In the genomic region with DNA sequence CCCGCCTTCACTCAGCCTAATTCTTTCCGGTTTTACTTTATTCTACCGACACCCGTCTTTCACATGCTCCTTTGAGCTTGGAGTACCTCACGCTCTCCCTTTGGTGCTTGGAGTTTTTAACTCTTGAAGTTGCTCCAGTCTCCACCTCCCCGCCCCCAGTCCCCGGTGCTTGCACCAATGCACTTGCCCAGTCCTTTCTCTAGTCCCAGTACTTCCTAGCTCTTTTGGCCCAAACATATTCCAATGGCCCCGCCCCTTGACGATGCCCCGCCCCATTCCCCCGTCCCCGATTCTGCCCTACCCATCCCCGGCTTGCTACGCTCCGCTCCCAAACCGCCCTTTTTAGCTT, we compare ENCODE assay signal across 7 mouse cellular contexts. TPM values are rescaled to one million over a fixed set of nuclear protein-coding genes. Genes with fewer than 3 reads are reported as not detected.
DNase-seq lines count a peak whose midpoint lies in the region; ATAC-seq and TF ChIP-seq lines count a peak whose summit lies in the region.

No protein-coding gene starts in this region.

- 0 out of 2 replicates have a peak, but pooled peaks have one; percentile 11 for TF ChIP-seq EP300 in lung, postnatal 0 days (IDR thresholded peaks at IDR 0.05)

- ATAC-seq in granulocyte monocyte progenitor cell, adult 5-6 weeks (replicated peaks; ENCODE audit: poor library complexity, severe bottlenecking), result peak; percentile 72
- peak; percentile 92 for ATAC-seq in kidney, embryonic 14.5 days (ENCODE audit: low FRiP score, low TSS enrichment)
- peak; percentile 85 for ATAC-seq in lung, postnatal 0 days
- peak; percentile 88 for ATAC-seq in stomach, embryonic 14.5 days (ENCODE audit: insufficient number of reproducible peaks, insufficient read depth, low FRiP score, low read depth)

- peak overlapping the region; percentile 79; the same call in 1 of the 2 replicates for H3K27ac ChIP-seq in kidney, embryonic 14.5 days (ENCODE audit: low read depth, low read length)
- peak overlapping the region; percentile 91 for H3K27ac ChIP-seq in lung, postnatal 0 days (ENCODE audit: low read length)
- peak overlapping the region; percentile 89 for H3K27ac ChIP-seq in stomach, embryonic 14.5 days (ENCODE audit: low read length)

- peak overlapping the region; percentile 50 for H3K4me2 ChIP-seq in kidney, embryonic 14.5 days (replicated peaks; ENCODE audit: low read depth, low read length)
- H3K4me2 ChIP-seq in lung, postnatal 0 days (replicated peaks; ENCODE audit: low read depth, low read length), result peak overlapping the region; percentile 57
- peak overlapping the region; percentile 45 for H3K4me2 ChIP-seq in stomach, embryonic 14.5 days (replicated peaks; ENCODE audit: low read depth, low read length)

- DNase-seq in urinary bladder, postnatal 10 days (ENCODE audit: low spot score), result peak; percentile 23
- DNase-seq in urinary bladder, adult 2 months (ENCODE audit: low spot score), result no peak
- DNase-seq in embryo, embryonic 10.5 days (ENCODE audit: low spot score), result peak; percentile 86
- DNase-seq in lung, postnatal 0 days (ENCODE audit: low spot score), result peak; percentile 89

- WGBS in kidney, embryonic 14.5 days, result under 1% methylated on average over 16 of the region's 16 CpGs
- WGBS in lung, postnatal 0 days, result under 1% methylated on average over 16 of the region's 16 CpGs
- WGBS in stomach, embryonic 14.5 days, result 0% methylated on average over 16 of the region's 16 CpGs

- no peaks in the 10 kb centered on the region for H3K27me3 ChIP-seq in kidney, embryonic 14.5 days (ENCODE audit: control insufficient read depth, insufficient read depth, low read length)
- no peaks in the 10 kb centered on the region for H3K27me3 ChIP-seq in lung, postnatal 0 days (replicated peaks; ENCODE audit: insufficient read depth, low read length)
- H3K27me3 ChIP-seq in stomach, embryonic 14.5 days (ENCODE audit: control insufficient read depth, insufficient read depth, low read length), result no peaks in the 10 kb centered on the region

- no peaks in the 10 kb centered on the region for H3K9me3 ChIP-seq in kidney, embryonic 14.5 days (ENCODE audit: control insufficient read depth, low read length)
- H3K9me3 ChIP-seq in lung, postnatal 0 days (ENCODE audit: low read length), result no peaks in the 10 kb centered on the region
- H3K9me3 ChIP-seq in stomach, embryonic 14.5 days (ENCODE audit: control insufficient read depth, low read depth, low read length), result no peaks in the 10 kb centered on the region

- no peaks in the 10 kb centered on the region for H3K36me3 ChIP-seq in kidney, embryonic 14.5 days (ENCODE audit: control insufficient read depth, insufficient read depth, low read length)
- H3K36me3 ChIP-seq in lung, postnatal 0 days (ENCODE audit: insufficient read depth, low read length), result no peaks in the 10 kb centered on the region
- no peaks in the 10 kb centered on the region for H3K36me3 ChIP-seq in stomach, embryonic 14.5 days (ENCODE audit: control insufficient read depth, insufficient read depth, low read length)

- H3K4me3 ChIP-seq in kidney, embryonic 14.5 days (ENCODE audit: low read length), result peak overlapping the region; percentile 81
- H3K4me3 ChIP-seq in lung, postnatal 0 days (ENCODE audit: low read depth, low read length), result peak overlapping the region; percentile 82
- H3K4me3 ChIP-seq in stomach, embryonic 14.5 days (ENCODE audit: low read depth, low read length), result peak overlapping the region; percentile 82

- H3K9ac ChIP-seq in kidney, embryonic 14.5 days (ENCODE audit: low read depth, low read length), result peak overlapping the region; percentile 72; the same call in 1 of the 2 replicates
- H3K9ac ChIP-seq in lung, postnatal 0 days (replicated peaks; ENCODE audit: low read depth), result peak overlapping the region; percentile 26
- peak overlapping the region; percentile 42; the same call in 1 of the 2 replicates for H3K9ac ChIP-seq in stomach, embryonic 14.5 days (replicated peaks; ENCODE audit: low read depth, low read length)

- TF ChIP-seq CTCF in lung, postnatal 0 days (IDR thresholded peaks at IDR 0.05), result no peak

- H3K4me1 ChIP-seq in kidney, embryonic 14.5 days (ENCODE audit: control insufficient read depth, insufficient read depth, low read length), result no peaks in the 10 kb centered on the region; the same call in 1 of the 2 replicates
- H3K4me1 ChIP-seq in lung, postnatal 0 days (ENCODE audit: insufficient read depth, low read depth, low read length), result no peaks in the 10 kb centered on the region
- no peaks in the 10 kb centered on the region; the same call in 1 of the 2 replicates for H3K4me1 ChIP-seq in stomach, embryonic 14.5 days (ENCODE audit: control insufficient read depth, insufficient read depth, low read length)

RNA-seq across cellular contexts. Expression of a gene that starts 0.5 kb away (rescaled TPM):
- polyA plus RNA-seq in urinary bladder, adult 2 months (2012; rRNA removed), result 8.8 and 10.9 TPM in 2 replicates
- total RNA-seq in granulocyte monocyte progenitor cell, adult 5-6 weeks (2014; fragmentation: Nextera tagmentation), result 15.3 and 18.1 TPM in 2 replicates
- 19.3 and 19.6 TPM in 2 replicates for total RNA-seq in granulocyte monocyte progenitor cell, adult 5-6 weeks (2017)
- polyA plus RNA-seq in kidney, embryonic 14.5 days (2014; fragmentation: Nextera tagmentation; extraction: Ambion mirVana), result 15.0 and 24.9 TPM in 2 replicates
- polyA plus RNA-seq in lung, postnatal 0 days (2015; fragmentation: Nextera tagmentation; extraction: Ambion mirVana), result 9.7 and 10.5 TPM in 2 replicates
- polyA plus RNA-seq in stomach, embryonic 14.5 days (2014; fragmentation: Nextera tagmentation; extraction: Ambion mirVana), result 29.0 and 32.3 TPM in 2 replicates

RNA-seq across cellular contexts. Expression of a gene that starts 9.4 kb away (rescaled TPM):
- 21.5 and 22.7 TPM in 2 replicates for polyA plus RNA-seq in urinary bladder, adult 2 months (2012; rRNA removed)
- total RNA-seq in granulocyte monocyte progenitor cell, adult 5-6 weeks (2014; fragmentation: Nextera tagmentation), result 14.8 and 19.5 TPM in 2 replicates
- 26.7 and 28.8 TPM in 2 replicates for total RNA-seq in granulocyte monocyte progenitor cell, adult 5-6 weeks (2017)
- 16.7 and 24.8 TPM in 2 replicates for polyA plus RNA-seq in kidney, embryonic 14.5 days (2014; fragmentation: Nextera tagmentation; extraction: Ambion mirVana)
- polyA plus RNA-seq in lung, postnatal 0 days (2015; fragmentation: Nextera tagmentation; extraction: Ambion mirVana), result 17.1 and 17.9 TPM in 2 replicates
- polyA plus RNA-seq in stomach, embryonic 14.5 days (2014; fragmentation: Nextera tagmentation; extraction: Ambion mirVana), result 25.4 and 28.0 TPM in 2 replicates
